In genomic region chr6:92728084-92728483, GRCm38 (mm10) we compare ENCODE assay signal across 9 mouse cellular contexts. TPM values are rescaled to one million over a fixed set of nuclear protein-coding genes. Genes with fewer than 3 reads are reported as not detected.
DNase-seq lines count a peak whose midpoint lies in the region; ATAC-seq and TF ChIP-seq lines count a peak whose summit lies in the region.
"Had no signal": no experiment of that assay in that cellular context is flagged by ENCODE, and none has a peak within 500 bp of the region (broad histone marks: within the 10 kb centered on the region; RNA-seq: fewer than 3 reads in every experiment).

No protein-coding gene starts in this region.

- TF ChIP-seq POLR2A in bone marrow, adult 2 months (IDR thresholded peaks at IDR 0.05; ENCODE audit: borderline replicate concordance, control insufficient read depth, low read depth, low read length), result no peak

- H3K9ac ChIP-seq in embryonic facial prominence, embryonic 13.5 days, result no peak overlapping the region
- H3K9ac ChIP-seq in midbrain, postnatal 0 days (replicated peaks; ENCODE audit: low read length, poor library complexity, severe bottlenecking), result 0 out of 2 replicates have a peak overlapping the region, but pooled peaks have one; percentile 4

- WGBS in bone marrow, adult 2 months, result 5% methylated on average over 10 of the region's 10 CpGs
- WGBS in embryonic facial prominence, embryonic 13.5 days, result 3% methylated on average over 10 of the region's 10 CpGs
- 4% methylated on average over 10 of the region's 10 CpGs for WGBS in limb, embryonic 10.5 days
- 2% methylated on average over 10 of the region's 10 CpGs for WGBS in midbrain, postnatal 0 days

- H3K9me3 ChIP-seq in embryonic facial prominence, embryonic 13.5 days, result no peaks in the 10 kb centered on the region
- no peaks in the 10 kb centered on the region for H3K9me3 ChIP-seq in limb, embryonic 10.5 days (replicated peaks)
- H3K9me3 ChIP-seq in midbrain, postnatal 0 days (ENCODE audit: low read length), result no peaks in the 10 kb centered on the region

- H3K4me1 ChIP-seq in bone marrow, adult 2 months (ENCODE audit: control insufficient read depth, insufficient read depth, low read length), result no peaks in the 10 kb centered on the region
- peaks cover 22% of the 10 kb centered on the region for H3K4me1 ChIP-seq in embryonic facial prominence, embryonic 13.5 days
- peaks cover 25% of the 10 kb centered on the region for H3K4me1 ChIP-seq in limb, embryonic 10.5 days
- H3K4me1 ChIP-seq in midbrain, postnatal 0 days (ENCODE audit: insufficient read depth, low read length), result peaks cover 20% of the 10 kb centered on the region; the same call in 1 of the 2 replicates

- H3K27me3 ChIP-seq in embryonic facial prominence, embryonic 13.5 days, result no peaks in the 10 kb centered on the region
- H3K27me3 ChIP-seq in limb, embryonic 10.5 days (ENCODE audit: low read depth, poor library complexity, severe bottlenecking), result no peaks in the 10 kb centered on the region
- no peaks in the 10 kb centered on the region for H3K27me3 ChIP-seq in midbrain, postnatal 0 days (ENCODE audit: insufficient read depth, low read length)

- peak overlapping the region; percentile 46 for H3K4me2 ChIP-seq in embryonic facial prominence, embryonic 13.5 days
- H3K4me2 ChIP-seq in midbrain, postnatal 0 days (ENCODE audit: low read depth, low read length, poor library complexity, severe bottlenecking), result no peak overlapping the region

- no peak for ATAC-seq in embryonic facial prominence, embryonic 13.5 days (ENCODE audit: insufficient number of reproducible peaks, insufficient read depth, low FRiP score, low TSS enrichment, low read depth)
- peak; percentile 65; the same call in 1 of the 2 replicates for ATAC-seq in midbrain, postnatal 0 days (ENCODE audit: low FRiP score)

- H3K27ac ChIP-seq in bone marrow, adult 2 months (ENCODE audit: control insufficient read depth, insufficient read depth, low read depth, low read length, poor library complexity), result no peak overlapping the region
- peak overlapping the region; percentile 39; the same call in 1 of the 2 replicates for H3K27ac ChIP-seq in embryonic facial prominence, embryonic 13.5 days
- H3K27ac ChIP-seq in limb, embryonic 10.5 days, result peak overlapping the region; percentile 64
- peak overlapping the region; percentile 76 for H3K27ac ChIP-seq in midbrain, postnatal 0 days (ENCODE audit: low read depth, low read length)

- peak; percentile 47 for TF ChIP-seq CTCF in bone marrow, adult 2 months (IDR thresholded peaks at IDR 0.05; ENCODE audit: control insufficient read depth, insufficient read depth, low read length)
- TF ChIP-seq CTCF in midbrain, postnatal 0 days (IDR thresholded peaks at IDR 0.05), result peak; percentile 97

- no peak overlapping the region for H3K4me3 ChIP-seq in bone marrow, adult 2 months (replicated peaks; ENCODE audit: control insufficient read depth, low read depth, low read length)
- H3K4me3 ChIP-seq in embryonic facial prominence, embryonic 13.5 days, result no peak overlapping the region
- H3K4me3 ChIP-seq in limb, embryonic 10.5 days, result no peak overlapping the region
- no peak overlapping the region for H3K4me3 ChIP-seq in midbrain, postnatal 0 days (ENCODE audit: low read depth, low read length)

- DNase-seq in 416B (ENCODE audit: low read depth), result peak; percentile 38
- DNase-seq in heart, adult 9 months (ENCODE audit: low spot score in 2 of 2), result peak; percentile 56 to 71
- DNase-seq in kidney, adult 8-10 months, result peak; percentile 44 to 79
- peak; percentile 89 for DNase-seq in limb, embryonic 10.5 days (ENCODE audit: low spot score)
- peak; percentile 88 for DNase-seq in midbrain, postnatal 0 days (ENCODE audit: low spot score)
- peak; percentile 73 for DNase-seq in telencephalon, adult 2 months (ENCODE audit: low read depth, low spot score)

- H3K36me3 ChIP-seq in embryonic facial prominence, embryonic 13.5 days, result no peaks in the 10 kb centered on the region
- H3K36me3 ChIP-seq in limb, embryonic 10.5 days, result no peaks in the 10 kb centered on the region
- H3K36me3 ChIP-seq in midbrain, postnatal 0 days (ENCODE audit: insufficient read depth, low read length), result no peaks in the 10 kb centered on the region
- H3K36me3 ChIP-seq: G1E had no signal

RNA-seq across cellular contexts. Expression of gene Prickle2, which starts 22.1 kb away (rescaled TPM):
- 7.2 and 19.2 TPM in 2 replicates for polyA plus RNA-seq in bone marrow, adult 2 months (2011; ENCODE audit: insufficient read depth, insufficient read length, low replicate concordance, missing spikeins)
- 6.5 and 8.8 TPM in 2 replicates for polyA plus RNA-seq in embryonic facial prominence, embryonic 13.5 days (2015; fragmentation: Nextera tagmentation; extraction: Ambion mirVana)
- 3.0 and 4.5 TPM in 2 replicates for polyA plus RNA-seq in limb, embryonic 10.5 days (2016; fragmentation: Nextera tagmentation; extraction: Ambion mirVana)
- 27.4 and 29.1 TPM in 2 replicates for total RNA-seq in midbrain, postnatal 0 days (2014; rRNA removed)
- polyA plus RNA-seq in midbrain, postnatal 0 days (2015; fragmentation: Nextera tagmentation; extraction: Ambion mirVana), result 9.7 and 10.9 TPM in 2 replicates
- polyA plus RNA-seq: G1E had no signal

Comparison
In these comparisons a context has a peak if more than half of its experiments do, and no peak if none do; other contexts are left out.
1. DNase-seq: peak in every context shown above with its lines; median percentile 89 in limb, embryonic 10.5 days; 88 in midbrain, postnatal 0 days; 73 in telencephalon, adult 2 months; 64 in heart, adult 9 months; 62 in kidney, adult 8-10 months; 38 in 416B.